Mouse (Mus musculus) bone marrow macrophage, adult 2 months (primary cell): ENCODE measurements at regions not wholly inside any gene's neighbourhood (a gene's known extent, or its start where the extent isn't known, plus 50 kb on each side); places are given as distances from the start of the nearest gene placed in this dataset.

ENCODE experiments used
- CTCF ChIP-seq: IDR thresholded peaks from 2 replicates; pipeline ENCODE4 v1.5.1; 2012; ENCODE audit warnings: low read depth, mild to moderate bottlenecking, low read length, moderate library complexity
- POLR2A ChIP-seq: IDR thresholded peaks from 2 replicates; pipeline ENCODE4 v1.6.1; 2012; ENCODE audit warnings: mild to moderate bottlenecking, low read depth, low read length, borderline replicate concordance

GRCm38 (mm10) chr14:106199536-106200319, 93.7 kb downstream of the Trim52 start:
- TF ChIP-seq POLR2A (no peak), CTCF (no peak)
